ENCODE assay signal across 8 mouse cellular contexts in genomic region chr7:44998501-44998955, GRCm38 (mm10). TPM values are rescaled to one million over a fixed set of nuclear protein-coding genes. Genes with fewer than 3 reads are reported as not detected.
A peak's percentile ranks its signal among the peaks of the same experiment; 100 is the strongest.
DNase-seq lines count a peak whose midpoint lies in the region; ATAC-seq lines count a peak whose summit lies in the region.

Gene Bcl2l12 (minus strand): TSS chr7:44998712.

- H3K27ac ChIP-seq in intestine, embryonic 14.5 days (ENCODE audit: low read depth): peak within 1 kb of the TSS; percentile 86
- H3K27ac ChIP-seq in liver, embryonic 15.5 days (replicated peaks): peak within 1 kb of the TSS; percentile 93
- H3K27ac ChIP-seq in neural tube, embryonic 12.5 days: peak within 1 kb of the TSS; percentile 37; the same call in 1 of the 2 replicates

- 5% methylated on average over 18 of the region's 18 CpGs for WGBS in intestine, embryonic 14.5 days
- WGBS in liver, embryonic 15.5 days (ENCODE audit: insufficient replicate concordance): under 1% methylated on average over 18 of the region's 18 CpGs
- 6% methylated on average over 18 of the region's 18 CpGs for WGBS in neural tube, embryonic 12.5 days

- H3K36me3 ChIP-seq in intestine, embryonic 14.5 days (ENCODE audit: control insufficient read depth, insufficient read depth, low read length): peaks cover 65% of the 10 kb centered on the region
- peaks cover 64% of the 10 kb centered on the region for H3K36me3 ChIP-seq in liver, embryonic 15.5 days (replicated peaks)
- peaks cover 65% of the 10 kb centered on the region for H3K36me3 ChIP-seq in neural tube, embryonic 12.5 days

- DNase-seq in spleen, adult 12 weeks (ENCODE audit: low spot score): peak; percentile 30
- DNase-seq in spleen, postnatal 36 days (ENCODE audit: low spot score in 2 of 2): no peak
- DNase-seq in gonadal fat pad, adult 2 months (ENCODE audit: low read depth): no peak
- DNase-seq in intestine, embryonic 14.5 days (ENCODE audit: low spot score): peak; percentile 71
- no peak for DNase-seq in frontal cortex, postnatal 25 days (ENCODE audit: low spot score in 2 of 2)

- ATAC-seq in common myeloid progenitor, adult 5-6 weeks (replicated peaks; ENCODE audit: low read depth, poor library complexity, severe bottlenecking): peak; percentile 20
- no peak for ATAC-seq in intestine, embryonic 14.5 days (replicated peaks; ENCODE audit: low FRiP score, low TSS enrichment, low read depth)
- no peak for ATAC-seq in liver, embryonic 15.5 days (ENCODE audit: insufficient read depth)
- ATAC-seq in neural tube, embryonic 12.5 days (ENCODE audit: low FRiP score, low read depth): no peak

- H3K9ac ChIP-seq in intestine, embryonic 14.5 days (ENCODE audit: low read length): peak within 1 kb of the TSS; percentile 86
- peak within 1 kb of the TSS; percentile 76 for H3K9ac ChIP-seq in liver, embryonic 15.5 days
- H3K9ac ChIP-seq in neural tube, embryonic 12.5 days: peak within 1 kb of the TSS; percentile 71

- H3K9me3 ChIP-seq in intestine, embryonic 14.5 days (ENCODE audit: control insufficient read depth, low read length): no peaks in the 10 kb centered on the region
- H3K9me3 ChIP-seq in liver, embryonic 15.5 days (replicated peaks): no peaks in the 10 kb centered on the region
- no peaks in the 10 kb centered on the region for H3K9me3 ChIP-seq in neural tube, embryonic 12.5 days

- peak within 1 kb of the TSS; percentile 84 for H3K4me3 ChIP-seq in intestine, embryonic 14.5 days (ENCODE audit: low read depth, low read length)
- H3K4me3 ChIP-seq in liver, embryonic 15.5 days (replicated peaks): peak within 1 kb of the TSS; percentile 67
- H3K4me3 ChIP-seq in neural tube, embryonic 12.5 days: peak within 1 kb of the TSS; percentile 60

- no peaks in the 10 kb centered on the region for H3K27me3 ChIP-seq in intestine, embryonic 14.5 days (replicated peaks; ENCODE audit: control insufficient read depth, insufficient read depth, low read length)
- no peaks in the 10 kb centered on the region for H3K27me3 ChIP-seq in liver, embryonic 15.5 days
- H3K27me3 ChIP-seq in neural tube, embryonic 12.5 days (replicated peaks): no peaks in the 10 kb centered on the region

- peaks cover 18% of the 10 kb centered on the region for H3K4me1 ChIP-seq in intestine, embryonic 14.5 days (replicated peaks; ENCODE audit: control insufficient read depth, insufficient read depth, low read length)
- H3K4me1 ChIP-seq in liver, embryonic 15.5 days (replicated peaks): peaks cover 43% of the 10 kb centered on the region
- H3K4me1 ChIP-seq in neural tube, embryonic 12.5 days: peaks cover 31% of the 10 kb centered on the region

- peak within 1 kb of the TSS; percentile 96 for H3K4me2 ChIP-seq in intestine, embryonic 14.5 days (ENCODE audit: low read length)
- H3K4me2 ChIP-seq in liver, embryonic 15.5 days: peak within 1 kb of the TSS; percentile 92
- peak within 1 kb of the TSS; percentile 77 for H3K4me2 ChIP-seq in neural tube, embryonic 12.5 days (replicated peaks)

RNA-seq across cellular contexts. Expression of gene Bcl2l12, which starts in this region (rescaled TPM):
- total RNA-seq in common myeloid progenitor, adult 5-6 weeks (2017): 29.5 and 33.8 TPM in 2 replicates
- polyA plus RNA-seq in gonadal fat pad, adult 2 months (2012; rRNA removed): 20.3 and 22.0 TPM in 2 replicates
- polyA plus RNA-seq in intestine, embryonic 14.5 days (2014; fragmentation: Nextera tagmentation; extraction: Ambion mirVana): 54.3 and 55.2 TPM in 2 replicates
- 12.3 and 13.7 TPM in 2 replicates for polyA plus RNA-seq in liver, embryonic 15.5 days (2015; fragmentation: Nextera tagmentation; extraction: Ambion mirVana)
- polyA plus RNA-seq in neural tube, embryonic 12.5 days (2016; fragmentation: Nextera tagmentation; extraction: Ambion mirVana): 41.1 and 42.9 TPM in 2 replicates

Comparison
In these comparisons a context has a peak if more than half of its experiments do, and no peak if none do; other contexts are left out.
1. DNase-seq: peak in spleen, adult 12 weeks (single experiment) and intestine, embryonic 14.5 days (single experiment); none in spleen, postnatal 36 days (0 of 2), gonadal fat pad, adult 2 months (single experiment) and frontal cortex, postnatal 25 days (0 of 2).
2. H3K27ac ChIP-seq: peak in every context shown above with its lines; median percentile 93 in liver, embryonic 15.5 days; 86 in intestine, embryonic 14.5 days; 37 in neural tube, embryonic 12.5 days.
3. Peak in every context shown above with its lines, with median percentiles within 50 percentile points of each other: H3K4me2 ChIP-seq, H3K4me3 ChIP-seq and H3K9ac ChIP-seq.